Mouse (Mus musculus): Measurements from ENCODE around the gene Ascc2. TPM values are rescaled to one million over a fixed set of nuclear protein-coding genes. Genes with fewer than 3 reads are reported as not detected.
"Not testable (repeated sequence)": the region's sequence is repeated elsewhere in the genome, so short reads cannot be mapped to it uniquely, and the experiment has no call there.

Ascc2 gene
- total RNA-seq, 1 experiment from 2014 or later = 31.4 TPM

- peak; percentile 42 to 62 for ATAC-seq (replicated peaks in 1 of 2; ENCODE audit: insufficient read depth in 1 of 2, low FRiP score in 2 of 2, low TSS enrichment in 1 of 2, low read depth in 1 of 2, poor library complexity in 2 of 2, severe bottlenecking in 2 of 2)
Observed at GRCm38 (mm10) chr11:4697043-4697983, 59.8 kb downstream of the Ascc2 start.

- ATAC-seq (replicated peaks in 1 of 2; ENCODE audit: insufficient read depth in 1 of 2, low FRiP score in 2 of 2, low TSS enrichment in 1 of 2, low read depth in 1 of 2, poor library complexity in 2 of 2, severe bottlenecking in 2 of 2) = no peak
Observed at GRCm38 (mm10) chr11:4700726-4701125, 63.2 kb downstream of the Ascc2 start.

- ATAC-seq (replicated peaks in 1 of 2; ENCODE audit: insufficient read depth in 1 of 2, low FRiP score in 2 of 2, low TSS enrichment in 1 of 2, low read depth in 1 of 2, poor library complexity in 2 of 2, severe bottlenecking in 2 of 2) = peak in 1 of 2 experiments; percentile 4; a peak in 1 of 4 replicates
Observed at GRCm38 (mm10) chr11:4703688-4704071, 66.1 kb downstream of the Ascc2 start.

- ATAC-seq (replicated peaks in 1 of 2; ENCODE audit: insufficient read depth in 1 of 2, low FRiP score in 2 of 2, low TSS enrichment in 1 of 2, low read depth in 1 of 2, poor library complexity in 2 of 2, severe bottlenecking in 2 of 2) = peak; percentile 96 to 97
Observed at GRCm38 (mm10) chr11:4704072-4704964, 66.8 kb downstream of the Ascc2 start, which contains the start of the genes Uqcr10 and Zmat5. Uqcr10 (minus strand) TSS chr11:4704342. Zmat5 (plus strand) TSS chr11:4704678.

- no peak for ATAC-seq (replicated peaks in 1 of 2; ENCODE audit: insufficient read depth in 1 of 2, low FRiP score in 2 of 2, low TSS enrichment in 1 of 2, low read depth in 1 of 2, poor library complexity in 2 of 2, severe bottlenecking in 2 of 2)
Observed at GRCm38 (mm10) chr11:4705178-4705577, 67.6 kb downstream of the Ascc2 start.

- not testable (repeated sequence) for ATAC-seq (replicated peaks in 1 of 2; ENCODE audit: insufficient read depth in 1 of 2, low FRiP score in 2 of 2, low TSS enrichment in 1 of 2, low read depth in 1 of 2, poor library complexity in 2 of 2, severe bottlenecking in 2 of 2)
Observed at GRCm38 (mm10) chr11:4710188-4710587, 72.6 kb downstream of the Ascc2 start.

GRCm38 (mm10) chr11:4712822-4713221 is 75.3 kb downstream of the Ascc2 start:
- no peak for ATAC-seq (replicated peaks in 1 of 2; ENCODE audit: insufficient read depth in 1 of 2, low FRiP score in 2 of 2, low TSS enrichment in 1 of 2, low read depth in 1 of 2, poor library complexity in 2 of 2, severe bottlenecking in 2 of 2)

GRCm38 (mm10) chr11:4714727-4715126 is 77.2 kb downstream of the Ascc2 start:
- peak; percentile 81 to 85 for ATAC-seq (replicated peaks in 1 of 2; ENCODE audit: insufficient read depth in 1 of 2, low FRiP score in 2 of 2, low TSS enrichment in 1 of 2, low read depth in 1 of 2, poor library complexity in 2 of 2, severe bottlenecking in 2 of 2)

- ATAC-seq (replicated peaks in 1 of 2; ENCODE audit: insufficient read depth in 1 of 2, low FRiP score in 2 of 2, low TSS enrichment in 1 of 2, low read depth in 1 of 2, poor library complexity in 2 of 2, severe bottlenecking in 2 of 2) = no peak
Observed at GRCm38 (mm10) chr11:4715596-4715995, 78.0 kb downstream of the Ascc2 start.

- no peak for ATAC-seq (replicated peaks in 1 of 2; ENCODE audit: insufficient read depth in 1 of 2, low FRiP score in 2 of 2, low TSS enrichment in 1 of 2, low read depth in 1 of 2, poor library complexity in 2 of 2, severe bottlenecking in 2 of 2)
Observed at GRCm38 (mm10) chr11:4716530-4717236, 79.1 kb downstream of the Ascc2 start.

- no peak for ATAC-seq (replicated peaks in 1 of 2; ENCODE audit: insufficient read depth in 1 of 2, low FRiP score in 2 of 2, low TSS enrichment in 1 of 2, low read depth in 1 of 2, poor library complexity in 2 of 2, severe bottlenecking in 2 of 2)
Observed at GRCm38 (mm10) chr11:4718548-4718947, 81.0 kb downstream of the Ascc2 start.

GRCm38 (mm10) chr11:4719961-4720360 is 82.4 kb downstream of the Ascc2 start:
- ATAC-seq (replicated peaks in 1 of 2; ENCODE audit: insufficient read depth in 1 of 2, low FRiP score in 2 of 2, low TSS enrichment in 1 of 2, low read depth in 1 of 2, poor library complexity in 2 of 2, severe bottlenecking in 2 of 2) = no peak

GRCm38 (mm10) chr11:4720393-4720792 is 82.8 kb downstream of the Ascc2 start:
- ATAC-seq (replicated peaks in 1 of 2; ENCODE audit: insufficient read depth in 1 of 2, low FRiP score in 2 of 2, low TSS enrichment in 1 of 2, low read depth in 1 of 2, poor library complexity in 2 of 2, severe bottlenecking in 2 of 2) = no peak

GRCm38 (mm10) chr11:4720900-4721580 is 83.5 kb downstream of the Ascc2 start:
- no peak for ATAC-seq (replicated peaks in 1 of 2; ENCODE audit: insufficient read depth in 1 of 2, low FRiP score in 2 of 2, low TSS enrichment in 1 of 2, low read depth in 1 of 2, poor library complexity in 2 of 2, severe bottlenecking in 2 of 2)

- no peak for ATAC-seq (replicated peaks in 1 of 2; ENCODE audit: insufficient read depth in 1 of 2, low FRiP score in 2 of 2, low TSS enrichment in 1 of 2, low read depth in 1 of 2, poor library complexity in 2 of 2, severe bottlenecking in 2 of 2)
Observed at GRCm38 (mm10) chr11:4721728-4722127, 84.2 kb downstream of the Ascc2 start.

- ATAC-seq (replicated peaks in 1 of 2; ENCODE audit: insufficient read depth in 1 of 2, low FRiP score in 2 of 2, low TSS enrichment in 1 of 2, low read depth in 1 of 2, poor library complexity in 2 of 2, severe bottlenecking in 2 of 2) = peak in 1 of 2 experiments; percentile 59; a peak in 2 of 4 replicates
Observed at GRCm38 (mm10) chr11:4729603-4730002, 92.1 kb downstream of the Ascc2 start.

GRCm38 (mm10) chr11:4730096-4730495 is 92.5 kb downstream of the Ascc2 start:
- ATAC-seq (replicated peaks in 1 of 2; ENCODE audit: insufficient read depth in 1 of 2, low FRiP score in 2 of 2, low TSS enrichment in 1 of 2, low read depth in 1 of 2, poor library complexity in 2 of 2, severe bottlenecking in 2 of 2) = no peak

Measured in hematopoietic stem cell, adult 5-6 weeks (primary cell).